ENCODE assay signal across 14 mouse cellular contexts in genomic region chr8:72815681-72816080, GRCm38 (mm10). TPM values are rescaled to one million over a fixed set of nuclear protein-coding genes. Genes with fewer than 3 reads are reported as not detected.
DNase-seq lines count a peak whose midpoint lies in the region; ATAC-seq and TF ChIP-seq lines count a peak whose summit lies in the region.
"Had no signal": no experiment of that assay in that cellular context is flagged by ENCODE, and none has a peak within 500 bp of the region (broad histone marks: within the 10 kb centered on the region; RNA-seq: fewer than 3 reads in every experiment).

No protein-coding gene starts in this region.

- H3K4me2 ChIP-seq in liver, postnatal 0 days (ENCODE audit: low read depth, low read length), result no peak overlapping the region
- H3K4me2 ChIP-seq in hindbrain, embryonic 12.5 days (replicated peaks), result no peak overlapping the region
- H3K4me2 ChIP-seq: embryonic facial prominence, embryonic 15.5 days; heart, embryonic 11.5 days; hindbrain, embryonic 13.5 days; lung, embryonic 14.5 days had no signal

- no peaks in the 10 kb centered on the region for H3K9me3 ChIP-seq in liver, postnatal 0 days (ENCODE audit: low read length)
- H3K9me3 ChIP-seq in hindbrain, embryonic 12.5 days (replicated peaks), result no peaks in the 10 kb centered on the region
- H3K9me3 ChIP-seq: embryonic facial prominence, embryonic 15.5 days; G1E; hindbrain, embryonic 13.5 days had no signal

- no peak for TF ChIP-seq EP300 in liver, postnatal 0 days (IDR thresholded peaks at IDR 0.05; ENCODE audit: low read depth)

- peak; percentile 7 for DNase-seq in NIH3T3 (ENCODE audit: low read depth)
- peak; percentile 29 for DNase-seq in adrenal gland, postnatal 14 days
- peak; percentile 41 for DNase-seq in liver, postnatal 0 days
- DNase-seq in naive thymus-derived CD4-positive, alpha-beta T cell, adult 2 months (ENCODE audit: low read depth), result peak; percentile 27
- DNase-seq in urinary bladder, postnatal 14 days (ENCODE audit: low spot score), result no peak
- DNase-seq: cerebellum, postnatal 10 days; lung, embryonic 14.5 days had no signal

- no peaks in the 10 kb centered on the region for H3K4me1 ChIP-seq in liver, postnatal 0 days (ENCODE audit: insufficient read depth)
- no peaks in the 10 kb centered on the region for H3K4me1 ChIP-seq in hindbrain, embryonic 12.5 days
- H3K4me1 ChIP-seq: embryonic facial prominence, embryonic 15.5 days; hindbrain, embryonic 13.5 days had no signal

- no peak overlapping the region for H3K4me3 ChIP-seq in liver, postnatal 0 days (ENCODE audit: low read depth, low read length)
- H3K4me3 ChIP-seq in hindbrain, embryonic 12.5 days, result no peak overlapping the region
- H3K4me3 ChIP-seq: embryonic facial prominence, embryonic 15.5 days; hindbrain, embryonic 13.5 days had no signal

- peak; percentile 36 for TF ChIP-seq CTCF in liver, postnatal 0 days (IDR thresholded peaks at IDR 0.05; ENCODE audit: low read depth)

- no peaks in the 10 kb centered on the region for H3K27me3 ChIP-seq in liver, postnatal 0 days (ENCODE audit: insufficient read depth, low read length)
- H3K27me3 ChIP-seq in hindbrain, embryonic 12.5 days, result no peaks in the 10 kb centered on the region
- H3K27me3 ChIP-seq: embryonic facial prominence, embryonic 15.5 days; hindbrain, embryonic 13.5 days had no signal

- peak; percentile 53; the same call in 1 of the 2 replicates for ATAC-seq in liver, postnatal 0 days
- no peak for ATAC-seq in hindbrain, embryonic 12.5 days (ENCODE audit: low FRiP score)
- ATAC-seq in erythroid progenitor cell, adult 5-6 weeks (replicated peaks; ENCODE audit: low FRiP score, poor library complexity, severe bottlenecking), result no peak

- no peaks in the 10 kb centered on the region; the same call in 1 of the 2 replicates for H3K36me3 ChIP-seq in liver, postnatal 0 days (replicated peaks; ENCODE audit: insufficient read depth, low read length)
- peaks cover 12% of the 10 kb centered on the region; the same call in 1 of the 2 replicates for H3K36me3 ChIP-seq in hindbrain, embryonic 12.5 days
- H3K36me3 ChIP-seq: G1E had no signal

- 56% methylated on average over 7 of the region's 7 CpGs for WGBS in liver, postnatal 0 days (ENCODE audit: insufficient replicate concordance)
- WGBS in hindbrain, embryonic 12.5 days, result 89% methylated on average over 7 of the region's 7 CpGs

- H3K9ac ChIP-seq in liver, postnatal 0 days (replicated peaks), result no peak overlapping the region
- H3K9ac ChIP-seq in hindbrain, embryonic 12.5 days, result no peak overlapping the region
- H3K9ac ChIP-seq: embryonic facial prominence, embryonic 15.5 days; hindbrain, embryonic 13.5 days; lung, embryonic 14.5 days had no signal

- H3K27ac ChIP-seq in liver, postnatal 0 days (ENCODE audit: low read depth), result 0 out of 2 replicates have a peak overlapping the region, but pooled peaks have one; percentile 1
- no peak overlapping the region for H3K27ac ChIP-seq in hindbrain, embryonic 12.5 days
- H3K27ac ChIP-seq: embryonic facial prominence, embryonic 15.5 days; hindbrain, embryonic 13.5 days; kidney, postnatal 0 days had no signal

RNA-seq across cellular contexts. Expression of gene F2rl3, which starts 54.0 kb away (rescaled TPM):
- 3.2 and 4.4 TPM in 2 replicates for total RNA-seq in adrenal gland, postnatal 14 days (2021)
- 2.6 and 3.3 TPM in 2 replicates for polyA plus RNA-seq in liver, postnatal 0 days (2015; fragmentation: Nextera tagmentation; extraction: Ambion mirVana)
- 0.77 and 1.3 TPM in 2 replicates for polyA plus RNA-seq in hindbrain, embryonic 12.5 days (2016; fragmentation: Nextera tagmentation; extraction: Ambion mirVana)
- total RNA-seq in erythroid progenitor cell, adult 5-6 weeks (2015; ENCODE audit: low replicate concordance), result not detected in 2 replicates
- total RNA-seq in erythroid progenitor cell, adult 5-6 weeks (2017; ENCODE audit: low replicate concordance), result not detected in 2 replicates
- polyA plus RNA-seq: G1E had no signal
